Mouse (Mus musculus) kidney, adult 18-20 months (tissue): ENCODE measurements around the gene Ascc2.
"Not testable (repeated sequence)": the region's sequence is repeated elsewhere in the genome, so short reads cannot be mapped to it uniquely, and the experiment has no call there.

Source experiments
- DNase-seq: peaks from one replicate; pipeline ENCODE4 v3.0.0; 2021

Ascc2 gene

GRCm38 (mm10) chr11:4685510-4685909, 48.0 kb downstream of the Ascc2 start:
- no peak for DNase-seq

- no peak for DNase-seq
Observed at GRCm38 (mm10) chr11:4687027-4687426, 49.5 kb downstream of the Ascc2 start.

- no peak for DNase-seq
Observed at GRCm38 (mm10) chr11:4687874-4688273, 50.3 kb downstream of the Ascc2 start.

- DNase-seq: no peak
Observed at GRCm38 (mm10) chr11:4688632-4689380, 51.3 kb downstream of the Ascc2 start.

- DNase-seq: no peak
Observed at GRCm38 (mm10) chr11:4690353-4690752, 52.8 kb downstream of the Ascc2 start.

- DNase-seq: no peak
Observed at GRCm38 (mm10) chr11:4691213-4691612, 53.7 kb downstream of the Ascc2 start.

GRCm38 (mm10) chr11:4692162-4692561, 54.6 kb downstream of the Ascc2 start:
- no peak for DNase-seq

GRCm38 (mm10) chr11:4697043-4697983, 59.8 kb downstream of the Ascc2 start:
- peak; percentile 39 for DNase-seq

- DNase-seq: no peak
Observed at GRCm38 (mm10) chr11:4700726-4701125, 63.2 kb downstream of the Ascc2 start.

GRCm38 (mm10) chr11:4703688-4704071, 66.1 kb downstream of the Ascc2 start:
- DNase-seq: no peak

- peak; percentile 94 for DNase-seq
Observed at GRCm38 (mm10) chr11:4704072-4704964, 66.8 kb downstream of the Ascc2 start, which contains the start of the genes Uqcr10 and Zmat5. Gene Uqcr10, minus strand, starts transcription at chr11:4704342. Gene Zmat5, plus strand, starts transcription at chr11:4704678.

GRCm38 (mm10) chr11:4705178-4705577, 67.6 kb downstream of the Ascc2 start:
- no peak for DNase-seq

- not testable (repeated sequence) for DNase-seq
Observed at GRCm38 (mm10) chr11:4710188-4710587, 72.6 kb downstream of the Ascc2 start.

GRCm38 (mm10) chr11:4712822-4713221, 75.3 kb downstream of the Ascc2 start:
- DNase-seq: no peak

- no peak for DNase-seq
Observed at GRCm38 (mm10) chr11:4714727-4715126, 77.2 kb downstream of the Ascc2 start.

GRCm38 (mm10) chr11:4715596-4715995, 78.0 kb downstream of the Ascc2 start:
- no peak for DNase-seq

- no peak for DNase-seq
Observed at GRCm38 (mm10) chr11:4716530-4717236, 79.1 kb downstream of the Ascc2 start.

- DNase-seq: no peak
Observed at GRCm38 (mm10) chr11:4718548-4718947, 81.0 kb downstream of the Ascc2 start.

- no peak for DNase-seq
Observed at GRCm38 (mm10) chr11:4719961-4720360, 82.4 kb downstream of the Ascc2 start.

- no peak for DNase-seq
Observed at GRCm38 (mm10) chr11:4720393-4720792, 82.8 kb downstream of the Ascc2 start.

GRCm38 (mm10) chr11:4720900-4721580, 83.5 kb downstream of the Ascc2 start:
- no peak for DNase-seq
